Mouse (Mus musculus): ENCODE measurements around the gene Knl1. TPM values are rescaled to one million over a fixed set of nuclear protein-coding genes. Genes with fewer than 3 reads are reported as not detected.

Knl1 gene
- total RNA-seq, 1 experiment = 31.4 TPM

GRCm38 (mm10) chr2:119018391-119019122, 28.4 kb upstream of the Knl1 start:
- H3K9me3 ChIP-seq (ENCODE audit: control insufficient read depth, insufficient read depth, low read depth, low read length) = no peaks in the 10 kb centered on the region
- TF ChIP-seq MAFK (IDR thresholded peaks at IDR 0.05; ENCODE audit: insufficient read depth, low read depth, low read length) = no peak
- no peaks in the 10 kb centered on the region for H3K36me3 ChIP-seq (ENCODE audit: control insufficient read depth, insufficient read depth, low read length, poor library complexity, severe bottlenecking)
- no peak overlapping the region for H3K27ac ChIP-seq (ENCODE audit: insufficient read depth, low read depth, low read length, poor library complexity, severe bottlenecking)
- no peak overlapping the region for H3K4me3 ChIP-seq (ENCODE audit: insufficient read depth in 1 of 2, low read depth in 1 of 2, low read length in 2 of 2, poor library complexity in 1 of 2, severe bottlenecking in 1 of 2)
- DNase-seq (ENCODE audit: low read depth, low spot score) = no peak
- in situ Hi-C loops (cut with MboI; ENCODE audit: low sequenced_read_pairs in 2 of 2, unreplicated experiment in 2 of 2) = no loop called here
- no peak overlapping the region for H3K9ac ChIP-seq (ENCODE audit: insufficient read depth, low read depth, low read length, poor library complexity, severe bottlenecking)
- no peaks in the 10 kb centered on the region for H3K4me1 ChIP-seq (ENCODE audit: control insufficient read depth in 2 of 2, insufficient read depth in 2 of 2, low read length in 2 of 2, poor library complexity in 1 of 2)

- no peak overlapping the region for H3K9ac ChIP-seq (ENCODE audit: insufficient read depth, low read depth, low read length, poor library complexity, severe bottlenecking)
- TF ChIP-seq CHD2 (IDR thresholded peaks at IDR 0.05; ENCODE audit: low read depth, low read length) (no peak), ZC3H11A (IDR thresholded peaks at IDR 0.05; ENCODE audit: borderline replicate concordance, low read depth, low read length) (no peak), MAFK (IDR thresholded peaks at IDR 0.05; ENCODE audit: insufficient read depth, low read depth, low read length) (no peak), ZNF384 (IDR thresholded peaks at IDR 0.05; ENCODE audit: low read depth, low read length) (no peak), HCFC1 (IDR thresholded peaks at IDR 0.05; ENCODE audit: borderline replicate concordance, insufficient read depth, low read length) (no peak)
- DNase-seq (ENCODE audit: low read depth, low spot score) = peak; percentile 33
- no peaks in the 10 kb centered on the region for H3K36me3 ChIP-seq (ENCODE audit: control insufficient read depth, insufficient read depth, low read length, poor library complexity, severe bottlenecking)
- no peak overlapping the region for H3K4me3 ChIP-seq (ENCODE audit: insufficient read depth in 1 of 2, low read depth in 1 of 2, low read length in 2 of 2, poor library complexity in 1 of 2, severe bottlenecking in 1 of 2)
- H3K27ac ChIP-seq (ENCODE audit: insufficient read depth, low read depth, low read length, poor library complexity, severe bottlenecking) = no peak overlapping the region
- in situ Hi-C loops (cut with MboI; ENCODE audit: low sequenced_read_pairs in 2 of 2, unreplicated experiment in 2 of 2) = no loop called here
- no peaks in the 10 kb centered on the region for H3K9me3 ChIP-seq (ENCODE audit: control insufficient read depth, insufficient read depth, low read depth, low read length)
- no peaks in the 10 kb centered on the region for H3K4me1 ChIP-seq (ENCODE audit: control insufficient read depth in 2 of 2, insufficient read depth in 2 of 2, low read length in 2 of 2, poor library complexity in 1 of 2)
Measured at GRCm38 (mm10) chr2:119019131-119019530, 27.8 kb upstream of the Knl1 start.

GRCm38 (mm10) chr2:119019538-119019937, 27.4 kb upstream of the Knl1 start:
- H3K36me3 ChIP-seq (ENCODE audit: control insufficient read depth, insufficient read depth, low read length, poor library complexity, severe bottlenecking) = no peaks in the 10 kb centered on the region
- H3K4me1 ChIP-seq (ENCODE audit: control insufficient read depth in 2 of 2, insufficient read depth in 2 of 2, low read length in 2 of 2, poor library complexity in 1 of 2) = no peaks in the 10 kb centered on the region
- H3K4me3 ChIP-seq (ENCODE audit: insufficient read depth in 1 of 2, low read depth in 1 of 2, low read length in 2 of 2, poor library complexity in 1 of 2, severe bottlenecking in 1 of 2) = no peak overlapping the region
- H3K27ac ChIP-seq (ENCODE audit: insufficient read depth, low read depth, low read length, poor library complexity, severe bottlenecking) = no peak overlapping the region
- H3K9me3 ChIP-seq (ENCODE audit: control insufficient read depth, insufficient read depth, low read depth, low read length) = no peaks in the 10 kb centered on the region
- H3K9ac ChIP-seq (ENCODE audit: insufficient read depth, low read depth, low read length, poor library complexity, severe bottlenecking) = no peak overlapping the region
- in situ Hi-C loops (cut with MboI; ENCODE audit: low sequenced_read_pairs in 2 of 2, unreplicated experiment in 2 of 2) = no loop called here
- no peak for TF ChIP-seq ZC3H11A (IDR thresholded peaks at IDR 0.05; ENCODE audit: borderline replicate concordance, low read depth, low read length)
- no peak for TF ChIP-seq HCFC1 (IDR thresholded peaks at IDR 0.05; ENCODE audit: borderline replicate concordance, insufficient read depth, low read length)
- no peak for TF ChIP-seq ZNF384 (IDR thresholded peaks at IDR 0.05; ENCODE audit: low read depth, low read length)
- TF ChIP-seq MAFK (IDR thresholded peaks at IDR 0.05; ENCODE audit: insufficient read depth, low read depth, low read length) = no peak
- no peak for TF ChIP-seq CHD2 (IDR thresholded peaks at IDR 0.05; ENCODE audit: low read depth, low read length)
- DNase-seq (ENCODE audit: low read depth, low spot score) = no peak

GRCm38 (mm10) chr2:119023154-119023660, 23.7 kb upstream of the Knl1 start:
- Histone ChIP-seq H3K9ac (ENCODE audit: insufficient read depth, low read depth, low read length, poor library complexity, severe bottlenecking) (no peak overlapping the region), H3K36me3 (ENCODE audit: control insufficient read depth, insufficient read depth, low read length, poor library complexity, severe bottlenecking) (no peaks in the 10 kb centered on the region), H3K4me1 (ENCODE audit: control insufficient read depth in 2 of 2, insufficient read depth in 2 of 2, low read length in 2 of 2, poor library complexity in 1 of 2) (no peaks in the 10 kb centered on the region), H3K27ac (ENCODE audit: insufficient read depth, low read depth, low read length, poor library complexity, severe bottlenecking) (no peak overlapping the region), H3K9me3 (ENCODE audit: control insufficient read depth, insufficient read depth, low read depth, low read length) (no peaks in the 10 kb centered on the region), H3K4me3 (ENCODE audit: insufficient read depth in 1 of 2, low read depth in 1 of 2, low read length in 2 of 2, poor library complexity in 1 of 2, severe bottlenecking in 1 of 2) (no peak overlapping the region)
- in situ Hi-C loops (cut with MboI; ENCODE audit: low sequenced_read_pairs in 2 of 2, unreplicated experiment in 2 of 2) = no loop called here
- TF ChIP-seq ZC3H11A (IDR thresholded peaks at IDR 0.05; ENCODE audit: borderline replicate concordance, low read depth, low read length) (no peak), HCFC1 (IDR thresholded peaks at IDR 0.05; ENCODE audit: borderline replicate concordance, insufficient read depth, low read length) (no peak), MAFK (IDR thresholded peaks at IDR 0.05; ENCODE audit: insufficient read depth, low read depth, low read length) (no peak), CHD2 (IDR thresholded peaks at IDR 0.05; ENCODE audit: low read depth, low read length) (no peak), ZNF384 (IDR thresholded peaks at IDR 0.05; ENCODE audit: low read depth, low read length) (no peak)
- DNase-seq (ENCODE audit: low read depth, low spot score) = no peak

All from ES-E14 (cell line).